Mouse (Mus musculus): ENCODE data around the gene Gm20388.

- TF ChIP-seq ZC3H11A (IDR thresholded peaks at IDR 0.05; ENCODE audit: borderline replicate concordance, low read depth, low read length) (no peak), CHD2 (IDR thresholded peaks at IDR 0.05; ENCODE audit: low read depth, low read length) (no peak), HCFC1 (IDR thresholded peaks at IDR 0.05; ENCODE audit: borderline replicate concordance, insufficient read depth, low read length) (no peak), MAFK (IDR thresholded peaks at IDR 0.05; ENCODE audit: insufficient read depth, low read depth, low read length) (no peak), ZNF384 (IDR thresholded peaks at IDR 0.05; ENCODE audit: low read depth, low read length) (peak; percentile 96)
These were observed 4122.8 kb downstream of the Gm20388 start for GRCm38 (mm10) chr8:124033400-124033799.
